Mouse (Mus musculus) stomach, embryonic 14.5 days (tissue): Measurements from ENCODE around the gene Dot1l. TPM values are rescaled to one million over a fixed set of nuclear protein-coding genes. Genes with fewer than 3 reads are reported as not detected.
A peak's percentile ranks its signal among the peaks of the same experiment; 100 is the strongest.

Source experiments
- ATAC-seq: fragments of 200-750 bp; cut with Nextera tagmentation; 2 replicates; pipeline ENCODE4 v1.8.0; 2017; ENCODE audit warnings: low read depth, moderate TSS enrichment; ENCODE audit not compliant: insufficient number of reproducible peaks, insufficient read depth, low FRiP score
- H3K27ac ChIP-seq: fragments of 300-500 bp; sonication (generic); 2 replicates; pipeline ENCODE4 v1.5.1; 2014; ENCODE audit warnings: mild to moderate bottlenecking, low read length, moderate library complexity, mixed read lengths
- H3K27me3 ChIP-seq: fragments of 300-500 bp; sonication (generic); 2 replicates; pipeline ENCODE4 v1.6.1; 2014; ENCODE audit warnings: low read length, control low read depth, mixed read lengths; ENCODE audit not compliant: control insufficient read depth, insufficient read depth
- H3K36me3 ChIP-seq: fragments of 300-500 bp; sonication (generic); 2 replicates; pipeline ENCODE4 v1.6.1; 2014; ENCODE audit warnings: mild to moderate bottlenecking, control low read depth, low read length, moderate library complexity, mixed read lengths; ENCODE audit not compliant: control insufficient read depth, insufficient read depth
- H3K4me1 ChIP-seq: fragments of 300-500 bp; sonication (generic); 2 replicates; pipeline ENCODE4 v1.6.1; 2014; ENCODE audit warnings: low read length, control low read depth, mixed read lengths; ENCODE audit not compliant: control insufficient read depth, insufficient read depth
- H3K4me2 ChIP-seq: fragments of 300-500 bp; sonication (generic); replicated peaks from 2 replicates; pipeline ENCODE4 v1.6.1; 2014; ENCODE audit warnings: low read depth, low read length, control low read depth
- H3K4me3 ChIP-seq: fragments of 300-500 bp; sonication (generic); 2 replicates; pipeline ENCODE4 v1.5.1; 2014; ENCODE audit warnings: low read depth, low read length, control low read depth
- H3K9ac ChIP-seq: fragments of 300-500 bp; sonication (generic); replicated peaks from 2 replicates; pipeline ENCODE4 v1.6.1; 2014; ENCODE audit warnings: low read depth, mild to moderate bottlenecking, control low read depth, low read length, moderate library complexity, mixed read lengths
- H3K9me3 ChIP-seq: fragments of 300-500 bp; sonication (generic); 2 replicates; pipeline ENCODE4 v1.6.1; 2016; ENCODE audit warnings: low read depth, low read length, control low read depth; ENCODE audit not compliant: control insufficient read depth
- WGBS: fragments of 180-500 bp; shearing (Covaris S2); extraction: QIAGEN DNeasy Blood & Tissue Kit; methylation state at CpG from one replicate; pipeline ENCODE4 v1.1.7; 2014; 5-methylcytosine and 5-hydroxymethylcytosine counted together
- polyA plus RNA-seq: library from polyadenylated mRNA; unstranded; fragments of >200 nt; fragmentation: Nextera tagmentation; extraction: Ambion mirVana; gene quantifications from 2 replicates; pipeline ENCODE4 v1.2.1, GENCODE M21; 2014

The Dot1l gene
- polyA plus RNA-seq, 1 experiment from 2014 or later: 25.8 TPM

GRCm38 (mm10) chr10:80755291-80756015 is 447 bp downstream of the Dot1l start:
- peaks cover 23% of the 10 kb centered on the region for H3K4me1 ChIP-seq
- peak overlapping the region; percentile 95 for H3K4me2 ChIP-seq
- under 1% methylated on average over 74 of the region's 75 CpGs for WGBS
- peak overlapping the region; percentile 81 for H3K27ac ChIP-seq
- no peak for ATAC-seq
- no peaks in the 10 kb centered on the region for H3K27me3 ChIP-seq
- no peaks in the 10 kb centered on the region for H3K36me3 ChIP-seq
- H3K9ac ChIP-seq: peak overlapping the region; percentile 88
- H3K4me3 ChIP-seq: peak overlapping the region; percentile 88
- no peaks in the 10 kb centered on the region for H3K9me3 ChIP-seq

- Histone ChIP-seq H3K36me3 (no peaks in the 10 kb centered on the region), H3K4me2 (peak overlapping the region; percentile 95), H3K4me3 (peak overlapping the region; percentile 88), H3K9me3 (no peaks in the 10 kb centered on the region), H3K4me1 (peaks cover 28% of the 10 kb centered on the region), H3K27me3 (no peaks in the 10 kb centered on the region), H3K27ac (no peak overlapping the region), H3K9ac (peak overlapping the region; percentile 88)
- no peak for ATAC-seq
- WGBS: 21% methylated on average over 3 of the region's 3 CpGs
These were observed 1.1 kb downstream of the Dot1l start for GRCm38 (mm10) chr10:80756099-80756498.

DNA sequence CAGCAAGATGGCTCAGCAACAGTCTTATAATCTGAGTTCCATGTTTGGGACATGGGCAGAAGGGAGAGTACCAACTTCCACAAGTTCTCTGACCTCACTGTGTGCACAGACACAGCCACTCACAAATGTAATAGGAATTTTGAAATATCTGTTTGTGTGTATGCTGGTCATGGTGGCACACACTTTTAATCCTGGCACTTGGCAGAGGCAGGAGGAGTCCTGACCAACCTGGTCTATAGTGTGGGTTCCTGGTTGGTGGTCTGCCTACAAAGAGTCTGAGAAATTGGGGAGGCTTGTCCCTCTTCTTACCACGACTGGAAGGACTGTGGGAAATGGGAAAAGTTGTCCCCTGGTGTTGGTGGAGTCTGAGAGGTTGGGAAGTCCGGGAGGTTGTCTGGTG is 1.5 kb downstream of the Dot1l start:
- ATAC-seq: no peak
- Histone ChIP-seq H3K9ac (0 out of 2 replicates have a peak overlapping the region, but pooled peaks have one; percentile 88), H3K4me2 (peak overlapping the region; percentile 95), H3K4me3 (peak overlapping the region; percentile 88), H3K27me3 (no peaks in the 10 kb centered on the region), H3K9me3 (no peaks in the 10 kb centered on the region), H3K4me1 (peaks cover 27% of the 10 kb centered on the region), H3K36me3 (no peaks in the 10 kb centered on the region), H3K27ac (no peak overlapping the region)
- WGBS: 66% methylated on average over 2 of the region's 2 CpGs

DNA sequence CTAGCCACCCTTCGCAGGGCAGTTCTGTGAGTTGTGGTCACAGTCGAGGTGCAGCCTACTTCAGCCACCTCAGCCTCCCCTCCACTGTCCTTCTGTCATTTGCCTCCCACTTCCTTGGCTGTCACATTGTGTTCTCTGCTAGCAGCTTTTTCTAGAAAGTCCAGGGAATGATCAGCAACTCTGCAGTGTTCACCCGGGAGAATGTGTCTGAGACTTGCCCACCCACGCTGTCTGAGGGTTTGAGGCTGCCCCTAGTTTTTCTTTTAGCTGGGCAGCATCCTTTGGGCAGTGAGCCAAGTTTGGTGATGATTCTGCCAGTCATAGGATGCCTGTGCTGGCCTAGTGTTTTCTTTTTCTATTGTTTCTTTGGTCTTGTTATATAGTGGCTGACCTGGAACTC is 2.0 kb downstream of the Dot1l start:
- no peak for ATAC-seq
- Histone ChIP-seq H3K27ac (no peak overlapping the region), H3K27me3 (no peaks in the 10 kb centered on the region), H3K9ac (no peak overlapping the region), H3K4me3 (no peak overlapping the region), H3K9me3 (no peaks in the 10 kb centered on the region), H3K4me1 (peaks cover 25% of the 10 kb centered on the region), H3K36me3 (no peaks in the 10 kb centered on the region), H3K4me2 (peak overlapping the region; percentile 95)
- 67% methylated on average over 4 of the region's 4 CpGs for WGBS

- Histone ChIP-seq H3K9ac (no peak overlapping the region), H3K27ac (no peak overlapping the region), H3K27me3 (no peaks in the 10 kb centered on the region), H3K9me3 (no peaks in the 10 kb centered on the region), H3K4me3 (no peak overlapping the region), H3K4me2 (peak overlapping the region; percentile 95; the same call in 1 of the 2 replicates), H3K36me3 (no peaks in the 10 kb centered on the region), H3K4me1 (peaks cover 25% of the 10 kb centered on the region)
- 35% methylated on average over 5 of the region's 5 CpGs for WGBS
- ATAC-seq: no peak
These were observed 2.7 kb downstream of the Dot1l start for GRCm38 (mm10) chr10:80757717-80758116.

DNA sequence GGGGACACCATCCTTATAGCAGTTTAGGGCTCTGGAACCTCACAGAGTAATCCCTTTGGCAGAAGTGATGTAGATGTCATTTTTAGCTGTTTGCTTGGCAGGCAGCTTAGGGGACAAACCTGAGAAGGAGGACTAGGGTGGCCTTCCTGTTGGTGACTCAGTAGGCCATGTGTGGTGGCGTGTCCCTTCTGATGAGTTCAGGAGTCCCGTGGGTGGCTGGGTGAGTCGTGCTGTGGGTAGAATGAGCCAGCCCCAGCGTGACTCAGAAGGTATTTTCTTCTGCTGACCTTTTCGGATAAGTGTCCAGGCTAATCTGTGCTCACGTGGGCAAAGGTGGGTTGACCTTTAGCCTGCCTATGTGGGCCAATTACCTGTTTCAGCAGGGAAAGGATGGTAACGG is 3.6 kb downstream of the Dot1l start:
- Histone ChIP-seq H3K4me2 (no peak overlapping the region), H3K9ac (no peak overlapping the region), H3K4me1 (peaks cover 25% of the 10 kb centered on the region), H3K9me3 (no peaks in the 10 kb centered on the region), H3K27ac (no peak overlapping the region), H3K4me3 (no peak overlapping the region), H3K27me3 (no peaks in the 10 kb centered on the region), H3K36me3 (no peaks in the 10 kb centered on the region)
- ATAC-seq: no peak
- WGBS: 78% methylated on average over 7 of the region's 7 CpGs

DNA sequence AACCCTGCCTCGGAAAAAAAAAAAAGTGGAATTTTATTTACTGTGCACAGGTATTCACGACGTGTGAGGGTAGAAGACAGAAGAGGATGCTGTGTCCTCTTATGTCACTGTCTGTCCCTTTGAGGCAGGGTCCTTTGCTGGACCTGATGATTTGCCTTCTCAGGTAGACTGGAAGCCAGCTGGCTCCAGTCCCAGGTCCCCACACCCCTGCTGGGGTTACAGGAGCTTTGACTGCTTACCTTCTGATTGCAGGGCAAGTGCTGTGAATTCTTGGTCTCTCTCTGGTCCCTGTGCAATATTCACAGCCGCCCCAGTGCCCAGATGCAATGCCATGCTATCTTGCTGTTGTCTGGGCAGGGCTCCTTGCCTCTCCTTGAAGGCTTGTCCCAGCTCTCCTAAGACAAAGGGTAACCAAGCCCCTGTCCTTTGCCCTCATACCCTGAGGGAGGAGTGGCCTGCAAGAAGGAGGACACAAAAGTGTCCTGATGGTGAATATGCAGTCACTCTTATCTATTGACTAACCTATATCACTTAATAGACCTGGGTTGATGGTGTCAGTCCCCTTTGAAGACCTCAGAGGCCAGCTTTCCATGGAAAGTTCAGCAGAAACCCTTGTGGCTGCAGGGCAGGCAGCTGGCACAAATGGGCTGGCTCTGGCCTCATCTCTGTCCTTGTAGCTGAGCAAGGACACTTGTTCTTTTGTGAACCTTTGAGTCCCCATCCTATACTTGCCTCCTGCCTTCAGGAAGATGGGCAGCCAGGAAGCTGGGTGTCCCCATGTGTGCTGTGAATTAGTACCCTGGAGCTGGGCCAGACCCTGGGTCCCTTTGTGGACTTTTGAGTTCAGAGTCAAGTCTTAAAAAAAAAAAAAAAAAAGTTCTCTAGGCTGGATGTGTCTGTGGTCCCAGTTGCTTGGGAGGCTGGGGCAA is 5.9 kb downstream of the Dot1l start:
- 78% methylated on average over 4 of the region's 4 CpGs for WGBS
- Histone ChIP-seq H3K27ac (no peak overlapping the region), H3K9ac (no peak overlapping the region), H3K36me3 (peaks cover 13% of the 10 kb centered on the region), H3K9me3 (no peaks in the 10 kb centered on the region), H3K4me3 (no peak overlapping the region), H3K27me3 (no peaks in the 10 kb centered on the region), H3K4me2 (no peak overlapping the region), H3K4me1 (peaks cover 23% of the 10 kb centered on the region)
- ATAC-seq: no peak

- no peaks in the 10 kb centered on the region for H3K27me3 ChIP-seq
- H3K4me1 ChIP-seq: peaks cover 14% of the 10 kb centered on the region
- no peaks in the 10 kb centered on the region for H3K9me3 ChIP-seq
- no peak overlapping the region for H3K9ac ChIP-seq
- ATAC-seq: no peak
- peaks cover 22% of the 10 kb centered on the region for H3K36me3 ChIP-seq
- WGBS: 68% methylated on average over 3 of the region's 3 CpGs
- no peak overlapping the region for H3K4me2 ChIP-seq
- H3K4me3 ChIP-seq: no peak overlapping the region
- H3K27ac ChIP-seq: no peak overlapping the region
These were observed 6.8 kb downstream of the Dot1l start for GRCm38 (mm10) chr10:80761821-80762220.
